Mouse (Mus musculus): ENCODE results near the gene Gm49369.

- TF ChIP-seq CTCF (IDR thresholded peaks at IDR 0.05; ENCODE audit: borderline replicate concordance, insufficient read depth, low read length) (no peak), POLR2A (IDR thresholded peaks at IDR 0.05; ENCODE audit: low read depth, low read length) (no peak)
Observed at GRCm38 (mm10) chr7:142328507-142328906, 54.0 kb downstream of the Gm49369 start.
